Mouse (Mus musculus): Measurements from ENCODE around the gene Arpc1b. TPM values are rescaled to one million over a fixed set of nuclear protein-coding genes. Genes with fewer than 3 reads are reported as not detected.
"Not testable (repeated sequence)": the region's sequence is repeated elsewhere in the genome, so short reads cannot be mapped to it uniquely, and the experiment has no call there.

Gene Arpc1b
- polyA plus RNA-seq, 1 experiment from 2014 or later: 378 TPM

GRCm38 (mm10) chr5:145089878-145090277 lies 24.1 kb upstream of the Arpc1b start:
- no peaks in the 10 kb centered on the region for H3K9me3 ChIP-seq
- H3K4me2 ChIP-seq: no peak overlapping the region
- H3K9ac ChIP-seq: no peak overlapping the region
- H3K4me3 ChIP-seq: no peak overlapping the region
- peaks cover 49% of the 10 kb centered on the region for H3K36me3 ChIP-seq
- ATAC-seq (ENCODE audit: borderline replicate concordance, extremely low read depth, low FRiP score, low TSS enrichment): no peak
- WGBS: 85% methylated on average over 3 of the region's 3 CpGs
- H3K27me3 ChIP-seq: no peaks in the 10 kb centered on the region
- no peak overlapping the region for H3K27ac ChIP-seq
- H3K4me1 ChIP-seq: peaks cover 2% of the 10 kb centered on the region

GRCm38 (mm10) chr5:145096195-145096594 lies 17.8 kb upstream of the Arpc1b start:
- H3K36me3 ChIP-seq: peaks cover 89% of the 10 kb centered on the region
- no peaks in the 10 kb centered on the region for H3K9me3 ChIP-seq
- no peak for ATAC-seq (ENCODE audit: borderline replicate concordance, extremely low read depth, low FRiP score, low TSS enrichment)
- no peaks in the 10 kb centered on the region for H3K27me3 ChIP-seq
- WGBS: 88% methylated on average over 4 of the region's 4 CpGs
- H3K27ac ChIP-seq: no peak overlapping the region
- no peak overlapping the region for H3K4me2 ChIP-seq
- no peak overlapping the region for H3K9ac ChIP-seq
- no peak overlapping the region for H3K4me3 ChIP-seq
- no peaks in the 10 kb centered on the region for H3K4me1 ChIP-seq

- no peak overlapping the region for H3K4me3 ChIP-seq
- no peak for ATAC-seq (ENCODE audit: borderline replicate concordance, extremely low read depth, low FRiP score, low TSS enrichment)
- H3K9me3 ChIP-seq: no peaks in the 10 kb centered on the region
- peaks cover 84% of the 10 kb centered on the region for H3K36me3 ChIP-seq
- no peak overlapping the region for H3K9ac ChIP-seq
- 87% methylated on average over 10 of the region's 10 CpGs for WGBS
- H3K4me1 ChIP-seq: no peaks in the 10 kb centered on the region
- no peaks in the 10 kb centered on the region for H3K27me3 ChIP-seq
- no peak overlapping the region for H3K27ac ChIP-seq
- no peak overlapping the region for H3K4me2 ChIP-seq
These were observed 15.6 kb upstream of the Arpc1b start for GRCm38 (mm10) chr5:145098340-145098821.

- 94% methylated on average over 9 of the region's 9 CpGs for WGBS
- Histone ChIP-seq H3K4me3 (no peak overlapping the region), H3K4me2 (no peak overlapping the region), H3K36me3 (peaks cover 86% of the 10 kb centered on the region), H3K27ac (no peak overlapping the region), H3K9me3 (no peaks in the 10 kb centered on the region), H3K4me1 (no peaks in the 10 kb centered on the region), H3K27me3 (no peaks in the 10 kb centered on the region), H3K9ac (no peak overlapping the region)
- ATAC-seq (ENCODE audit: borderline replicate concordance, extremely low read depth, low FRiP score, low TSS enrichment): no peak
These were observed 13.1 kb upstream of the Arpc1b start for GRCm38 (mm10) chr5:145100960-145101359.

GRCm38 (mm10) chr5:145101451-145101850 lies 12.6 kb upstream of the Arpc1b start:
- not testable (repeated sequence) for ATAC-seq (ENCODE audit: borderline replicate concordance, extremely low read depth, low FRiP score, low TSS enrichment); H3K9ac ChIP-seq; H3K4me3 ChIP-seq; H3K27me3 ChIP-seq; H3K4me2 ChIP-seq; H3K27ac ChIP-seq; H3K4me1 ChIP-seq; H3K9me3 ChIP-seq
- 96% methylated on average over 11 of the region's 11 CpGs for WGBS
- H3K36me3 ChIP-seq: peaks cover 86% of the 10 kb centered on the region

- Histone ChIP-seq H3K9me3 (no peaks in the 10 kb centered on the region), H3K27ac (no peak overlapping the region), H3K27me3 (no peaks in the 10 kb centered on the region), H3K4me1 (no peaks in the 10 kb centered on the region), H3K9ac (no peak overlapping the region), H3K4me3 (no peak overlapping the region), H3K36me3 (peaks cover 85% of the 10 kb centered on the region), H3K4me2 (no peak overlapping the region)
- no peak for ATAC-seq (ENCODE audit: borderline replicate concordance, extremely low read depth, low FRiP score, low TSS enrichment)
- WGBS: 88% methylated on average over 4 of the region's 4 CpGs
These were observed 11.3 kb upstream of the Arpc1b start for GRCm38 (mm10) chr5:145102706-145103105.

- ATAC-seq (ENCODE audit: borderline replicate concordance, extremely low read depth, low FRiP score, low TSS enrichment): no peak
These were observed 9.7 kb upstream of the Arpc1b start for GRCm38 (mm10) chr5:145104328-145104727.

GRCm38 (mm10) chr5:145105694-145106275 lies 8.2 kb upstream of the Arpc1b start:
- peaks cover 89% of the 10 kb centered on the region for H3K36me3 ChIP-seq
- H3K27me3 ChIP-seq: no peaks in the 10 kb centered on the region
- no peak overlapping the region for H3K27ac ChIP-seq
- no peaks in the 10 kb centered on the region for H3K9me3 ChIP-seq
- no peaks in the 10 kb centered on the region for H3K4me1 ChIP-seq
- H3K9ac ChIP-seq: no peak overlapping the region
- 81% methylated on average over 9 of the region's 9 CpGs for WGBS
- H3K4me3 ChIP-seq: no peak overlapping the region
- no peak overlapping the region for H3K4me2 ChIP-seq
- ATAC-seq (ENCODE audit: borderline replicate concordance, extremely low read depth, low FRiP score, low TSS enrichment): no peak

More at GRCm38 (mm10) chr5:145104328-145104727, 9.7 kb upstream of the Arpc1b start:
- 70% methylated on average over 9 of the region's 9 CpGs for WGBS
- H3K4me1 ChIP-seq: no peaks in the 10 kb centered on the region
- no peaks in the 10 kb centered on the region for H3K27me3 ChIP-seq
- H3K9me3 ChIP-seq: no peaks in the 10 kb centered on the region
- H3K4me2 ChIP-seq: no peak overlapping the region
- no peak overlapping the region for H3K27ac ChIP-seq
- no peak overlapping the region for H3K4me3 ChIP-seq
- H3K36me3 ChIP-seq: peaks cover 87% of the 10 kb centered on the region
- no peak overlapping the region for H3K9ac ChIP-seq

- no peak for ATAC-seq (ENCODE audit: borderline replicate concordance, extremely low read depth, low FRiP score, low TSS enrichment)
- Histone ChIP-seq H3K4me3 (no peak overlapping the region), H3K4me1 (peaks cover 13% of the 10 kb centered on the region), H3K9ac (no peak overlapping the region), H3K27ac (no peak overlapping the region), H3K9me3 (no peaks in the 10 kb centered on the region), H3K4me2 (no peak overlapping the region), H3K36me3 (peaks cover 51% of the 10 kb centered on the region), H3K27me3 (no peaks in the 10 kb centered on the region)
- WGBS: 82% methylated on average over 6 of the region's 6 CpGs
These were observed 3.6 kb upstream of the Arpc1b start for GRCm38 (mm10) chr5:145110401-145110800.

- Histone ChIP-seq H3K36me3 (peaks cover 31% of the 10 kb centered on the region), H3K4me1 (peaks cover 35% of the 10 kb centered on the region), H3K27ac (no peak overlapping the region), H3K4me2 (no peak overlapping the region), H3K4me3 (no peak overlapping the region), H3K9ac (no peak overlapping the region), H3K9me3 (no peaks in the 10 kb centered on the region), H3K27me3 (no peaks in the 10 kb centered on the region)
- WGBS: 80% methylated on average over 8 of the region's 8 CpGs
- no peak for ATAC-seq (ENCODE audit: borderline replicate concordance, extremely low read depth, low FRiP score, low TSS enrichment)
These were observed 1.4 kb upstream of the Arpc1b start for GRCm38 (mm10) chr5:145112566-145112965.

- Histone ChIP-seq H3K36me3 (peaks cover 23% of the 10 kb centered on the region), H3K4me2 (peak overlapping the region; percentile 89), H3K4me1 (peaks cover 41% of the 10 kb centered on the region), H3K4me3 (peak overlapping the region; percentile 83), H3K27ac (no peak overlapping the region), H3K9ac (peak overlapping the region; percentile 70; the same call in 1 of the 2 replicates), H3K27me3 (no peaks in the 10 kb centered on the region), H3K9me3 (no peaks in the 10 kb centered on the region)
- 13% methylated on average over 2 of the region's 2 CpGs for WGBS
- ATAC-seq (ENCODE audit: borderline replicate concordance, extremely low read depth, low FRiP score, low TSS enrichment): no peak
These were observed 599 bp upstream of the Arpc1b start for GRCm38 (mm10) chr5:145113416-145113815.

GRCm38 (mm10) chr5:145114606-145115473 lies 825 bp downstream of the Arpc1b start:
- H3K9me3 ChIP-seq: 0 out of 2 replicates have a peak, but pooled peaks cover 4% of the 10 kb centered on the region
- peaks cover 10% of the 10 kb centered on the region for H3K36me3 ChIP-seq
- peak overlapping the region; percentile 70 for H3K9ac ChIP-seq
- H3K4me1 ChIP-seq: peaks cover 41% of the 10 kb centered on the region
- H3K27ac ChIP-seq: peak overlapping the region; percentile 56
- no peaks in the 10 kb centered on the region for H3K27me3 ChIP-seq
- peak; percentile 24; the same call in 1 of the 2 replicates for ATAC-seq (ENCODE audit: borderline replicate concordance, extremely low read depth, low FRiP score, low TSS enrichment)
- H3K4me2 ChIP-seq: peak overlapping the region; percentile 89
- 11% methylated on average over 39 of the region's 40 CpGs for WGBS
- peak overlapping the region; percentile 83 for H3K4me3 ChIP-seq

Measured in lung, embryonic 15.5 days (tissue).